Mouse (Mus musculus) gonadal fat pad, adult 2 months (tissue): ENCODE results near the gene Lhpp. TPM values are rescaled to one million over a fixed set of nuclear protein-coding genes. Genes with fewer than 3 reads are reported as not detected.

Experiments used
- DNase-seq: peaks from one replicate; pipeline ENCODE4 v3.0.0-alpha.2; 2012; ENCODE audit warnings: low read depth
- polyA plus RNA-seq: library from polyadenylated mRNA; depleted of rRNA; stranded (reverse); fragments of >200 nt; gene quantifications from 2 replicates; pipeline ENCODE4 v1.2.3, GENCODE M21; 2012; rRNA removed

Gene Lhpp
- polyA plus RNA-seq, 1 experiment: 22.1 TPM

DNA sequence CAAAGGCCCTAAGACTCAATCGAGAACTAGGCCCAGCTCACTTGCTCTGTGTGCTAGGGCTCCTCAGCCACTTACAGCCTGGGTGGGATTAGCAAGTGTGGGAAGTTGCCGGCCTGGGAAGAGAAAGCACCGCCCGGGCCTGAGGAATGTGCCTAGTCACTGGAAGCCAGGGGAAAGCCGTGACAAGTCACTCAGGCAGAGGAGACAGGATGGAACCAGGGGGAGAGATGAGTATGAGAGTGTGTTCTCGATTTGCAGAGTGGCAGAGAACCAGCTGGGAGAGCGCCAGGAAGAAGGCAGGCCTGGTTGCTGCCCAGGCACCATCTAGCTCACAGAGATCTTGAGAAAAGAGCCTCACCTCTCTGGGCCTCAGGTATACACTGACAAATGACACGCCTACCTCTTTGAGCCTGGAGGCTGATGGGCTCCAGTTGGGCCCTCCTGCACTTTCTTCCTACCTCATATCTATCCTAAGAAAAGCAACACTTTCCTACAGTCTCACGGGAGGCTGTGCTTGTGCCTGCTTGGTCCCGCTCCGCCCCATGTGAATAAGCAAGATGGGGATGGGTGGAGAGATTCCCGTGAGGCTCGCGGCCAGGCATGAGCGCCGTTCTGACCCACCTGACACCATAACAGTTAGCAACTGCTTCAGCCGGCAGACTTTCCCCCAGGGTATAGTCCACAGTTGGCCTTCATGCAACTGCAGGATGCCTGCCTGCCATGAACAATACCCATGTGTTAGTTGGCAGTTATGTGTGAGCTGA is 125.8 kb downstream of the Lhpp start:
- no peak for DNase-seq

DNA sequence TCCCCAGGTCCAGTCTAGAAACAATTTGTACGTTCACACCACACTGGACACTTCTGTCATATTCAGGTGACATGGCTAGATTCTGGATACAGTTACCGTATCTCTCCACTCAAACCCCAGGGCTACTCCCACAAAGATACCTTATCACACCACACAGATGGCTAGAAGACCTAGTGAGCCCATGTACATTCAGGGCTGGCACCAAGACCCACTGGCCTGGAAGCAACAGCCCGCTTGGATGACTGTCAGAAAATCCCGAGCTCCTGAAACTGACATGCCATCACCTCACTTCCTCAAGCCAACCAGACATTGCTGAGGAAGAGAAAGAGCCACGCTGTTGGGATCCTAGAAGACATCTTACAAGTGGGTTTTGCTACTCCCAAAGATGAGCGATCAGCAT is 128.4 kb downstream of the Lhpp start:
- DNase-seq: no peak

DNA sequence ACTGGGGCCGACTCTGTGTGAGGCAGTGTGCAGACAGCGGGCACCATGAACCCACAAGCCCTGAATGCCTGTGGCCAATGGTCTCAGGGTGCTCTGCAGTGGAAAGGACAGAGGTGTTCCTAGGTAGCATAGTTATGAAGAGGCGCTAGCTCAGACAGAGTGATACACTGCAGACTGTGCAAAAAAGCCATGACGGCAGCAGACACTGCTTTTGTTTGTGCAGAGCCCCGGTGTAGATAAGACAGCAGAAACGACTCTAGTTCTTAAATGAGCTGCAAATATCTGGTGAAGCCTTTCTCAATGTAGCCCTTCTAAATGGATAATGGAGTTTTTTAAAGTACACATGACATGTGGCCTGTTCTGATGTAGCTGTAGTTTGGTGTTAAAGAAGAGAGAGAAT is 129.4 kb downstream of the Lhpp start:
- no peak for DNase-seq

DNA sequence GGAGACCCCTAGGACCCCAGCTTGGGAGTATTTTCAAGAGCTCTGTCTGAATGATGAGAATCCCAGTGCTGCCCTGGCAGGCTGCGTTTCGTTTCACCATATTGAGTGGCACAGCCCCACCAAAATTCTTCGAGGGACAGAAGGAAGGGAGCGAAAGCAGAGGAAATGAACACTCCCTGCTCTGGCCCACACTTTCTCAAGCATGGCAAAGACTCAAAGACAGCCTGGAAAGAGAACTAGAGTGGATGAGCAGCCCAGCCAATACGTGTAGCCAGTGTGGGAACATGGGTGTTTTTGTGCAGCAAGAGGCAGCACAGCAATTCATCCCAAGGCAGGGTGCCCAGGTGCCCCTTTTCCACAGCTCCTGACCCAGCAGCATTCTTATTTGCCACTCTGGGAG is 132.5 kb downstream of the Lhpp start:
- no peak for DNase-seq

DNA sequence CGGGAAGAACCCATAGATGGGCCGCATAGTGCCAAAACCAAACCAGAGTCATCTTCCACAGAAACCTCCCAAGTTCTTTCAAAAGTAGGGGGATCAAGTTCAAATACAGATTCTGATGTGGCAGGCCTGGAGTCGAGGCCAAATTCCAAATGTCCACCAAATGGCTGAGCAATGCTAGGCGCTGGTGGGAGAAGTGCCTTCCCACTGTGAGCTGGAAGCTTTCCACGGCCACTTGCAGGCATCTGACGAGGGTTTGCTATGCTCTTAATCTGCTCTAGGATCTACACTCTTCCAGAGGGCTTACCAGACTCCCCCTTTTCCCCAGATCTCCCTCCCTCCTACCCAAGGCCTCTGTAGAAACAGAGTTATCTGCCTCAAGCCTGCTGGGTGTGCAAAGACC is 136.7 kb downstream of the Lhpp start:
- no peak for DNase-seq

DNA sequence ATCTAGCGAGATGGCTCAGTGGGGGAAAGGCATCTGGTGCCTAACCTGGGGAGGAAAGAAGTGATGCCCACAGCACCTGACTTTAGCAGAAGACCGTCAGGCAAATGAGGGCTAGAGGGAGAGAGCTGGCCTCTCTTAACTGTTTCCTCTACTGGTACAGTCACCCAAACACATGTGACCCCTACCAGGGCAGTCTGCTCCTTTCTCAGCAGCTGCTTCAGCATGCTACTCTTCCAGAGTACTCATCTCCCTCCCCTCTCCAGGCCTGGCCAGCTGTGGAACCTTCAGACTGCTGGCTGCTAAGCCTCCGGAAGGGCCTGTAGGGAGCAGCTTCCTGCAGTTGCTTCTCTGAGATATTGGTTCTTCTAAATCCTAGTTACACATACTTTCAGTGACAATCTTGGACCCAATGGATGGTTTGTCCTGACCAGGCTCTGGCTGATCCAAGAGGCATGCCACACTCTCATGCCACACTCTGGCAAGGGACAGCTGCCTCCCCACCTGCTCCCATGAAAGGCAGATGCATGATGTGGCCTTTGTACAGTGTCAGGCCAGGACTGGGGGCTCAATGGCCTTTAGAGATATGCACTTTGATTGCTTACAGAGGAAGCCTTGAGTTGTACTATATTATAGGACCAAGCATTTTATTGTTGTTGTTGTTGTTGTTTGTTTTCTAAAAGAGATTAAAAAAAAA is 137.8 kb downstream of the Lhpp start:
- DNase-seq: no peak

DNA sequence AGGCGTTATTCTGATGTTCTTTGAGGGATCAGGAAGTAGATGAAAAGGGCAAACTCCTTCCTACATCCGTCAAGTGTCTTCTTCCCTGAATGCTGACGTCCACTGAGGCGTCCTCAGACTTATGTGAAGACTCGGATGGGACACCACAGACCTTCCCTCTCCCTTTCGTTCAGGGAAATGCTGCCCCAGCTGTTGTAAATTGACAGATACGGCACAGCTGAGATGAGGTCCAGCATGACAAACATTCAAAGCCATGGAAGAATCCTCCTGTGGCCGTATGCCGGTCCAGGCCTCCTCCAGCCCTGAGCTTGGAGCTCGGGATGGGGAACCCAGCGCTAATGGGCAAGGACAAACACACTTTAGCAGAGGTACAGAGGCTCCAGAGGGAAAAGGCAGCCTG is 139.1 kb downstream of the Lhpp start:
- no peak for DNase-seq

DNA sequence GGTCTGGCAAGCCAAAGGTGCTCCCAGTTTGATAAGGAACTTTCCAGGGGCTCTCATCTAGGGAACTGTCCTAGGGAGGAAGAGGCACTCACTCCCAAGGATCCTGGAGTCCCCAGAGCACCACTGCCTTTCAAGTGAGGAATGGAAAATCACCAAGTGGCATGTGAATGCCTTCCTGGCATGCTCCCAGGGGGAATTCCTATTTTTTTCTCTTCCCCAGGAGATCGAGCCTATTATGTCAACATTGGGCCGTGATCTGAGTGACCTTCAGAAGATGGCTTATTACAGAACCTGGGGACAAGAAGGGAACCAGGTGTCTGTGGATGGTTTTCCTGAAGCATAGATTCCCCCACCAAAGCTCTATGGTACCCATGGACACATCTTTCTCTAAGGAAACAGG is 141.3 kb downstream of the Lhpp start:
- no peak for DNase-seq

DNA sequence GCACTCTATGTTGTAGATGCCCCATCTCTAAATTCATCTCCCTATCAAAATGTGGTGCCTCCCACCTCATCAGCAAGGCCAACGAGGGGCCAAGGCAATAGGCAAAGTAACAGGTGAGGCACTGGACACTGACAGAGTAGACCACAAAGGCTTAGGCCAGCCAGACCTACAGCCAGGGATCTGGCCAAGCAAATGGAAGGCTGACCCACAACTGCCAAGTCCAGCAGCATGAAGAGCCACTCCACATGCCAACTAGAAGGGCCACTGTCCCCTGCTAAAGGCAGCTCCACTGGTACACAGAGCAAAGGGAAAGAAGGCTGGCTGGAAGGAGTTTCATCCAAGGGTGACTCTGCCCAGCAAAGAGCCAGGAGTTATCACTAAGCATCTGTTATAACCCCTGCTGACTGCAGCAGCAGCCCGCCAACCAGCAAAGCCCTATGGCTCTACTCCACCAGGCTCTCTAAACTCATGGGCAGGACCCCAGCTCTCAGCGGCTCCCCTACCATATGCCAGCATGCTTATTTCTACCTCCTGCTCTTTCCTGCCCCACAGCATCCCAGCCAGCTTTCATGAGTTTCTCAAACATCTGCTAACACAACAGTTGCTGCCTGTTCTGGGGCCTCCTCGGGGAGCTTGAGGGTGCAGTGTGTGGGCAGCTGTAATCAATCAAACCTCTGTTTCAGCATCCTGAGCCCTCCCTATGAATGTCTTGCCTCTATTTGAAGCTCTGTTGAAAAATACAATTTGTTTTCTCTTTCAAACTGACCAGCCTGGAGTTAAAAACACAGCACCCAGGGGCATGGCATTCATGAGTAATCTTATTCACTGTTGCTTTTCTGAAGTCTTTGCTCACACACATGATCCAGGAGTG is 143.3 kb downstream of the Lhpp start:
- DNase-seq: no peak

DNA sequence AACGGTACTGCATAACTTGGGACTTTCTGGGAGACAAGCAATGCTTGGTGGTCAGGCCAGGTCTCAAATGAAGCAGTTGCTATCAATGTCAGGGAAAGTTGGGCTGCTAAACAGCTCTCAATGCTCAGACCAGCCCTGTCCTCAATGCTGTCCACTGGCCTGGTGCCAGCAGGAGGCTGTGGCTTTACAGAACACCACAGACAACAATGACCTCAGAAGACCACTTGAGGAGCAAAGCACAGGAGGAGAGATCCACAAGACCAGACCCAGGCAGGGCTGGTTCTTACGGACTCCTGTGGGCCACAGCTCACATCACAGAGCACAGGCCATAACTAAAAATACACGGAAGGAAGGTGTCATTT is 143.9 kb downstream of the Lhpp start:
- no peak for DNase-seq

Other genes with a start within 250 kb of the Lhpp start
- 146 and 149 TPM in 2 replicates for gene Oat, start 34.2 kb upstream of the Lhpp start, polyA plus RNA-seq
- 0.05 TPM in 1 of 2 replicates, not detected in the other for gene Nkx1-2, start 11.0 kb upstream of the Lhpp start, polyA plus RNA-seq
- gene Fam53b, start 203.2 kb downstream of the Lhpp start, polyA plus RNA-seq: 27.9 and 28.5 TPM in 2 replicates
- 7.6 and 14.7 TPM in 2 replicates for gene Eef1akmt2, start 242.0 kb downstream of the Lhpp start, polyA plus RNA-seq
- gene Abraxas2, start 248.6 kb downstream of the Lhpp start, polyA plus RNA-seq: 12.5 and 12.6 TPM in 2 replicates